Mouse (Mus musculus): ENCODE measurements around the gene Ccdc148.
A peak's percentile ranks its signal among the peaks of the same experiment; 100 is the strongest.

Gene Ccdc148

GRCm38 (mm10) chr2:59049686-59050085, 110.8 kb downstream of the Ccdc148 start:
- DNase-seq (ENCODE audit: low spot score): no peak

GRCm38 (mm10) chr2:59048775-59049451, 111.6 kb downstream of the Ccdc148 start:
- DNase-seq (ENCODE audit: low spot score): no peak

GRCm38 (mm10) chr2:59043313-59044032, 117.0 kb downstream of the Ccdc148 start:
- DNase-seq (ENCODE audit: low spot score): no peak

- no peak for DNase-seq (ENCODE audit: low spot score)
Observed at GRCm38 (mm10) chr2:59042616-59043015, 117.9 kb downstream of the Ccdc148 start.

- DNase-seq (ENCODE audit: low spot score): no peak
Observed at GRCm38 (mm10) chr2:59036433-59036832, 124.0 kb downstream of the Ccdc148 start.

- DNase-seq (ENCODE audit: low spot score): no peak
Observed at GRCm38 (mm10) chr2:59035206-59035605, 125.3 kb downstream of the Ccdc148 start.

- DNase-seq (ENCODE audit: low spot score): no peak
Observed at GRCm38 (mm10) chr2:59034281-59034680, 126.2 kb downstream of the Ccdc148 start.

GRCm38 (mm10) chr2:59024558-59024957, 135.9 kb downstream of the Ccdc148 start:
- no peak for DNase-seq (ENCODE audit: low spot score)

- no peak for DNase-seq (ENCODE audit: low spot score)
Observed at GRCm38 (mm10) chr2:59007356-59007755, 153.1 kb downstream of the Ccdc148 start.

GRCm38 (mm10) chr2:59006567-59007340, 153.7 kb downstream of the Ccdc148 start:
- DNase-seq (ENCODE audit: low spot score): no peak

GRCm38 (mm10) chr2:58997151-58997550, 163.3 kb downstream of the Ccdc148 start:
- DNase-seq (ENCODE audit: low spot score): no peak

- no peak for DNase-seq (ENCODE audit: low spot score)
Observed at GRCm38 (mm10) chr2:58992431-58993191, 167.9 kb downstream of the Ccdc148 start.

- no peak for DNase-seq (ENCODE audit: low spot score)
Observed at GRCm38 (mm10) chr2:58978095-58978494, 182.4 kb downstream of the Ccdc148 start.

- DNase-seq (ENCODE audit: low spot score): no peak
Observed at GRCm38 (mm10) chr2:58971507-58972275, 188.8 kb downstream of the Ccdc148 start.

- DNase-seq (ENCODE audit: low spot score): peak; percentile 34
Observed at GRCm38 (mm10) chr2:58956770-58957300, 203.6 kb downstream of the Ccdc148 start.

- no peak for DNase-seq (ENCODE audit: low spot score)
Observed at GRCm38 (mm10) chr2:58956351-58956750, 204.1 kb downstream of the Ccdc148 start.

- DNase-seq (ENCODE audit: low spot score): no peak
Observed at GRCm38 (mm10) chr2:58952101-58952500, 208.4 kb downstream of the Ccdc148 start.

- no peak for DNase-seq (ENCODE audit: low spot score)
Observed at GRCm38 (mm10) chr2:58948796-58949195, 211.7 kb downstream of the Ccdc148 start.

GRCm38 (mm10) chr2:58941361-58941760, 219.1 kb downstream of the Ccdc148 start:
- no peak for DNase-seq (ENCODE audit: low spot score)

GRCm38 (mm10) chr2:58925551-58925950, 234.9 kb downstream of the Ccdc148 start:
- DNase-seq (ENCODE audit: low spot score): no peak

- no peak for DNase-seq (ENCODE audit: low spot score)
Observed at GRCm38 (mm10) chr2:58918351-58918750, 242.1 kb downstream of the Ccdc148 start.
